Mouse (Mus musculus) liver, adult 2 months (tissue): ENCODE measurements around the gene Serpinf1.

Source experiments
- CTCF ChIP-seq: fragments of 200-500 bp; IDR thresholded peaks from 2 replicates; pipeline ENCODE4 v1.5.1; 2011; ENCODE audit warnings: low read depth, low read length, control low read depth
- POLR2A ChIP-seq: fragments of 200-500 bp; IDR thresholded peaks from 2 replicates; pipeline ENCODE4 v1.6.1; 2011; ENCODE audit warnings: low read length, control low read depth; ENCODE audit not compliant: insufficient read depth; ENCODE audit errors: extremely low read depth

- TF ChIP-seq CTCF (no peak), POLR2A (no peak)
Measured at GRCm38 (mm10) chr11:75397452-75397851, 25.0 kb downstream of the Serpinf1 start.
